Mouse (Mus musculus): ENCODE results near the gene Disc1.
A peak's percentile ranks its signal among the peaks of the same experiment; 100 is the strongest.

The Disc1 gene

GRCm38 (mm10) chr8:125068146-125068905, 14.3 kb downstream of the Disc1 start:
- no peak for DNase-seq

DNA sequence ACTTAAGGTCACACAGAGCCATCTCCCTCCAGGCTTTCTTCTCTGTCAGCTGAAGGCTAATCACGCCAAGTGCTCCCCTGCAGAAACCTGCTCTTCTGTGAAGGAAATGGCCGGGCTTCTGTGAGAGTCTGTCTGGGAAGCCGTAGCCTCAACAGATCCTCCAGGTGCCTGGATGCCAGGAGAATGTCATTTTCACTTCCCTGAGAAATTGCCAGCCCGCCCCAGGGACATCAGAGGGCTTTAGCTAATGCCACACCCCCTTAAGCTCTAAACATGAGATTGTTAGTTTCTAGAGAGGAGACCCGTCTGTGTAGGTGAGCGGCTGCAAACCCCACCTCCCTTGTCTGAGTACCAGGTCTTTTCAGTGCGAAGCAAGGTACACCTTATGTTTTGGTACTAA, 15.3 kb downstream of the Disc1 start:
- no peak for DNase-seq

GRCm38 (mm10) chr8:125069733-125070132, 15.7 kb downstream of the Disc1 start:
- no peak for DNase-seq

- no peak for DNase-seq
Observed at GRCm38 (mm10) chr8:125074141-125074540, 20.1 kb downstream of the Disc1 start.

DNA sequence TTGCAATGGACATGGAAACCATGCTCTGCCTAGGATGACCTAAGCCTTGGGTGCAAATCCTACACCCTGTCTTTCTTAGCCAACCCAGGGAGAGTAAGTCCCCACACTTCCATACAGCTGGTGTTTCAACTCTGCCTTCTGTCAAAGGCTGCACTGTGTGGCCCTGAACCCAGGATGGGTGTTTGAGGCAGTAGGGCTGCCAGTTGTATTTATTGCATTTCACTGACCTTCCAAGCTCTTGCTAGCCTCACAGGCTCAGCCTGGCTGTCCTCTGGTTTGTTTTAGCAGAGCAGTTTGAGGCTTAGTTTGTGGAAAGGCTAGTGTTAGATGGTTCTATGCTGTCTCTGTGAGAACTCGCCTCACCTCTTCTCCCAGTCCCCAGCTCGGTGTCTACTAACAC, 20.6 kb downstream of the Disc1 start:
- no peak for DNase-seq

DNA sequence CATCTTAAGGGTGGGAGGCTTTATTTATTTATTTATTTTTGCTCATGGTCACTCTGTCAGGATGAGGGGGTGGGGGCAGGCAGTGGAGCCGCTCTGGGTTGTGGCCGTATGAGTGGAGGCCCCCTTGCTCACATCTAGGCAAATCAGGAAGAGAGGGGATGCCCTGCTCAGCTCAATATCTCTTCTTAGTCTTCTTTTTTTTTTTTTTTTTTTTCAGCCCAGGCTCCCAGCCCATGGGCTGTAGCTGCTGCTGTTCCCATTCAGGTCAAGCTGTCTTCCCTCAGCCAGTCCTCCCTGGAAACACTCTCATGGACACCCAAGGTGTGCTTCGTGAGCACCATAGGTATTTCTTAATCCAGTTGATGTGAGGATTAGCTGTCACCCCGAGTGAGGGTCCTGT, 21.4 kb downstream of the Disc1 start:
- DNase-seq = no peak

DNA sequence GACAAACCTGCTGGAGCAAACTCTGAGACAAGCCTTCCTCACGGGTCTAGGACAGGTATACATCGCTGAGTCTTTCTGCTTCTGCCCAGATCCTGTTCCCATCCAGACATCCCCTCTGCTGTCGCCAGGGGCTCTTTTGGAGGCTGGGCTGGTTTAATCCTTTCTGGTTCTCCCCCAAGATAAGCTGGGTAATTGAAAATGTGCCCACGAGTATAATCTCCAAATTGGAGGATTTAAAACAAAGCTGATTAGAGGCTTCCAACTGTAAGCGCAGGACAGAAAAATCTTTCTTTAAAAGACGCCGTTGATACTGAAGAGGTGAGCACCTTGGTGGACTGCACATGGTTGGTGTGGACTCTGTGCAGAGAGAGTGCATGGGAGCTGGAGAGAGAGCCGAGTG, 23.3 kb downstream of the Disc1 start:
- no peak for DNase-seq

DNA sequence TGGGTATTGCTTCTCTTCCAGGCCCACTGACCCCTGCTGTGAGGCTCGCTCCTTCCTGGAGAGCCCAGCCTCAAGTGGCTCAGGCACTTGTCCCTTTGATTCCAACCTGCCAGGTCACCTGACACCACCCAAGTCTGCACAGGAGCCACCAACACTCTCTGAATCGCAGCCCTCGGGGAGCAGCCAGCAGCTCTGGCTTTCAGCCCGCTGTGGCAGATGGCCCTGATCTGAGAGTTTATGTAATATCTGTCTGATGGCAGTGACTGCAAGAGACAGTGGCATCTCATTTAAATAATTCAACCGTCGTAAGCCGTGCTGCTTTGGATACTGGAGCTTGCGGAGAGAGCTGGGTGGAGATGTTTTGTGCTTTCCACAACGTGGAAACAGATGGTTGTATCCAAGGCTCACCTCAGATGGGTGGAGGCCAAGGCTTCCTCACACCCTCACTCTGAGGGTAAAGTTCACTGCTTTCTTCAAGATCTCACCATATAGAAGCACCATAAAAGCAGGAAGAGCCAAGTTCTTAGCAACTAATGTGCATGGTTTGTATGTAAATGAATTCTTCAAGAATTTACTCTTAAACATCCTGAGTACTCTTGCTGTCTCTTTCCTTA, 24.9 kb downstream of the Disc1 start:
- peak; percentile 93 for DNase-seq

- no peak for DNase-seq
Observed at GRCm38 (mm10) chr8:125080388-125081344, 26.7 kb downstream of the Disc1 start.

DNA sequence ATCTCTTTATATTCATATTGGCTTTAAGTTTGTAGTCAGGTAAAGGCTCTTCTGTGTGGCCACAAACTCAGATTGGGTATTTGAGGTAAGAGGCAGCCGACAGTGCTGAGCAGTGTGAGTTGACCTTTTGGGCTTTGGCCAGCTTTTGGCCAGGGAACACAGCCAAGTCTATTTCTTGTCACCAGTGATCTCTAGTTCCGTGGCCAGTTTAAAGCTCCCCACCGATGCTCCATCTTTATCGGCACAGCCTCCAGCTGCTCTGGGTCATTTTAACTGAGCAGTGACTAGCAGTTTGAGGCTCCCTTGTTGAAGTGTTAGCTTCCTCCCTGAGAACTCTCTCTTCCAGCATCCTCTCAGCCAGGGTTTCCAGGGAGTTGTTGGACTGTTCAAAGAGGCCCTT, 29.8 kb downstream of the Disc1 start:
- DNase-seq = peak; percentile 67

DNA sequence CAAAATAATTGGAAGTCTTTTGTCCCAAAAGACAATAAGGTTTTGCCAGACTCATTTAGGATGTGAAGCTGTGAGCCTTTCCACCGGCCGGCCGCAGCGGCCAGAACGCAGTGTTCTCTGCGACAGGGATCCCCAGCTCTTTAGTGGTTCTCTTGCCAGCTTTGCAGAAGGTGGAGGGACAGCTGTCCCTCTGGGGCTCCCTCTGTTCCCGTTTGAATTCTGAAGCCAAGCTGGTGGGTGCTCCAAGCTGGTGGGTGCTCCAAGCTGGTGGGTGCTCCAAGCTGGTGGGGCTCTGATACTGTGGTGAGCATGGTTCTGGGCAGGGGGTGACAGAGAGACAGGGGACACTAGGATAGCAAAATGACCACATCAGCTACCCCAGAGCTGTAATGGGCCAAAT, 30.5 kb downstream of the Disc1 start:
- DNase-seq = no peak

DNA sequence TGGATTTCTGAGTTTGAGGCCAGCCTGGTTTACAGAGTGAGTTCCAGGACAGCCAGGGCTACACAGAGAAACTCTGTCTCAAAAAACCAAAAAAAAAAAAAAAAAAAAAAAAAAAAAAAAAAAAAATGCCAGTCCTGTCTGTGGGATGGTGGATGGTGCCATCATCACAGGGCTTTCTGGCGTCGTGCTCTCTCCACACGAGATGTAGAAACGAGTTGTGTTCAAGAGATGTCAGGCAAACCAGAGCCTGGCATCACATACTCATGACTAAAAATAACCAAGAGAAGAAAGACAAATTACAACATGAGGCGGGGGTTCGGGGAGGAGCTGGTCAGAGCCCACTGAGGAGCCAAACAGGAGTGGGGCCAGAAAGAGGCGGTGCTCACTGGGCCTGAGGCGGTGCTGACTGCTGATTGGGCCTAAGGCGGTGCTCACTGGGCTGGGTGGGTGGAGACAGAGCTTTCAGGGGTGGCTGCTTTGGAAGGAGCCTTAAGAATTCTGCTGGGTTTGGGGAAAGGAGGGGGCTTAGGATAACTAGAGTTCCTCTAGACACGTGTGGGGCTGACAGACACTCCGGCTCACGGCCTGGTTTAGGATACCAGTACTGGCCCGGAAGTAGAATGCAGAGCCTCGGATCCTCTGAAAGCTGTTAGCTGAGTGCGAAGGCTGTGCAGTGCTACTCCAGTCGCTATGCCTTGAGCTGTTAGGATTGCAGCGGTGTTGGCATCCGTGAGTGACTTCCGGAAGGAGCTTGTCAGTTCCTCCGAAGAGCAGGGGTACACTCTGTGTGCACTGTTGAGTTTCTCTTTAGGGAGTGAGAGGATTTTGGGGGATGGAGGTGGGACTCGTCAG, 37.1 kb downstream of the Disc1 start:
- DNase-seq = no peak

DNA sequence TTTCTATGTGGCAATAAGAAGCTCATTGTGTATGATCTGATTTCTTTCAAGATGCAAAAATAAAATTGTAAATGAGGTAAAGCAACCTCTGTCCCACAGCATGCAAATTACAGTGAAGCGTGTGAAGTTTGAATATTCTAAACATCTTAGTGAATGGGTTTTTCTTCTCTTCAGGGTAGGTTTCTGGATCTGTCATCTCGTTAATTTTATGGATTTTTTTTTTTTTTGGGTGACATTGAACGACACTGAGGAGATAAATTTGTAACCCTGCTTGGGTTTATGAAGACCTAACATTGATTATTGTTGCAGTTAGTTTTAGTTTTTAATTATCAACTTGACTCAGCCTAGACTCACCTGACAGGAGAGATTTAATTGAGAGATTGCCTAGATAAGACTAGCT, 43.1 kb downstream of the Disc1 start:
- no peak for DNase-seq

GRCm38 (mm10) chr8:125098050-125098449, 44.1 kb downstream of the Disc1 start:
- DNase-seq = no peak

GRCm38 (mm10) chr8:125102303-125102702, 48.3 kb downstream of the Disc1 start:
- no peak for DNase-seq

- DNase-seq = no peak
Observed at GRCm38 (mm10) chr8:125113171-125113570, 59.2 kb downstream of the Disc1 start.

DNA sequence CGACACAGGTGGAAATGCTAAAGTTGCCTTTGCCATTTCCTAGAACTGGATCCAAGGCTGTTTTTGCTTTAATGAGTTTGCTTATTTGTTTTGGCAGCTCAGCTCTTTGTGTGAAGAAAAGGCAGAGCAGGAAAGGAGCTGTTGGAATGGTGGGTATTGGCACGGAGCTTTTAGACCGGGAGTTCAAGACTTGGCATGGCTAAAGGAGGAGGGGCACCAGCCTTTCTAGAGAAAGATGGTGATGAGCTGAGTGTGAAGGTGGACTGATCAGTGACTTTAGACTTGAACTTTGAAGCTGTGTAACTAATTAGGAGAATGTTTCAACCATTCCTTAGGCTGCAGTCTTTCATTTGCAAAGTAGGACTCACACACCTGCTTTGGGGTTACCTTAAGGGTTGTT, 59.8 kb downstream of the Disc1 start:
- no peak for DNase-seq

DNA sequence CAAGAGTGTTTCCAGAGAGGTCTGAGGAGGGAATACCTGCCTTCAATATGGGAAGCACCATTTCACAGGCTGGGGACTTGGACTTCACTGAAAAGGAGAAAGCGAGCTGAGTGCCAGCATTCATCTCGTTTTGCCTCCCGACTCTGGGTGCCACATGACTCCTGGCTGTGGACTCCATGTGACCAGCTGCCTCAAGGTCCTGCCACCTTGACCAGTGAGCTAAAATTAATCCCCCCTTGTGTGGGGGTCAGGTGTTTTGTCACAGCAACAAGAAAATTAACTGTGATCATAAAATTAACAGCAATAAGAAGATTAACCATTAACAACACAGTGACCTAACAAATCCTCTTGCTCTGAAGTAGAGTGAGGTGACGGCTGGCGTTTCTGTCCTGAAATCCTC, 61.3 kb downstream of the Disc1 start:
- DNase-seq = no peak

DNA sequence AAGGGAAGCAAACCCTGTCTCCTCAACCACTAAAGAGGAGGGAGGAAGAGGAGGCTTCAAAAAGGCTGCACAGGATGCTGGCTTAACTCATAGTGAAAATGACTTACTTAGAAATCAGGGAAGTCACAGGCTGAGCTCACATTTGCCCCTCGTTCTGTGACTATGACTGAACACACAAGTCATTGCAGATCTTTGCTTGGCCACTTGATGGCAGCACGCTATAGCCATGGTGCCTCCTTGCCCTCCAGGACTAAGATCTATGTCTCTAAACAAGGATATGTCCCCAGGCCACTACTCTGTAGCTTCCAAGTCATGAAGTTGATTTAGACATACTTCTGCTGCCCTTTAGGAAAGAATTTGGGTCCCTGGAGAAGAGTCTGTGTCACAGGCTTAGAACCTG, 62.6 kb downstream of the Disc1 start:
- peak; percentile 18 for DNase-seq

GRCm38 (mm10) chr8:125126482-125126881, 72.5 kb downstream of the Disc1 start:
- DNase-seq = no peak

GRCm38 (mm10) chr8:125127621-125128020, 73.6 kb downstream of the Disc1 start:
- no peak for DNase-seq

GRCm38 (mm10) chr8:125128305-125128704, 74.3 kb downstream of the Disc1 start:
- DNase-seq = no peak

DNA sequence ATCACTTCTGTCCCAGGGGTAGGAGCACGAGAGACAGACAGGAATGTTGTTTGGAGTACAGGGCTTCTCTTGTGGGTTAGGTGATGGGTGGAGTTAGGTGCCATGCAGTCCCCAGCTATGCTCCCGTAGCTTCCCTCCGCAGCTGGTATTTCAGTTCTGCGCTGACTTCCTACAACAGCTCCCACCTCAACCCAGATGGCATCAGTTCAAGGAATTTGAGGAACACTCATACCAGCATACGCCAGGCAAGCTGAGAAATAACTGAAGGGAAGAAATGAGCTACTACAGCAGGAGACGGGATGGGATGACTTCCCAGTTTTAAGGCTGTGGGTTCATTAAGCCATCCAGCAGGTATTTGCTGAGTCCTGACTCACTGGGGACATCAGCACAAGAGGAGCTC, 76.8 kb downstream of the Disc1 start:
- no peak for DNase-seq

Data from cerebellum, adult 11 months (tissue).